Mouse (Mus musculus) bone marrow, adult 2 months (tissue): ENCODE data around the gene Pno1.

Experiments
- CTCF ChIP-seq: fragments of 200-500 bp; IDR thresholded peaks from 2 replicates; pipeline ENCODE4 v1.5.1; 2011; ENCODE audit warnings: low read length, control low read depth; ENCODE audit not compliant: control insufficient read depth, insufficient read depth
- POLR2A ChIP-seq: fragments of 200-500 bp; IDR thresholded peaks from 2 replicates; pipeline ENCODE4 v1.6.1; 2011; ENCODE audit warnings: low read depth, mild to moderate bottlenecking, control low read depth, low read length, borderline replicate concordance; ENCODE audit not compliant: control insufficient read depth

DNA sequence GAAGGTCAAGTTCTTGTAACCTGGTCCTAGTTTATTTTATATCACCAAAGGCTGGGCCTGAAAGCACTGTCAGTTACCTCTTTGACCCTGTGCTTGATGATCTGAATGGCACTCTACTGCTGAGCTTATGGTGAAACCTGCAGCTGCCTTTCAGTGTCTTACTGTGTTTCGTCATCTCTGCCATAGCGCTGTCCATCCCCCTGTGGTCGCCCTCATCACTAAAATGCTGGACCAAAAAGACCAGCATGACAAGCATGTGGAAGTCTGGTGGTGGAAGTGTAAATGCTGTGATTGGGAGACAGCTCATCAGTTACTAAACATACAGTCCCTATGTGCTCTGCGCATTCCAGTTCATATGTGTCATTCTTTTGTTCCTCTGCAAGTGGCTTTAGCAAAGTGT is 39.1 kb downstream of the Pno1 start:
- TF ChIP-seq CTCF (no peak), POLR2A (no peak)
